36 mouse cellular contexts compared by ENCODE assay signal in genomic region chr13:96458018-96458417, GRCm38 (mm10). TPM values are rescaled to one million over a fixed set of nuclear protein-coding genes. Genes with fewer than 3 reads are reported as not detected.
DNase-seq lines count a peak whose midpoint lies in the region; ATAC-seq and TF ChIP-seq lines count a peak whose summit lies in the region.
"Had no signal": no experiment of that assay in that cellular context is flagged by ENCODE, and none has a peak within 500 bp of the region (broad histone marks: within the 10 kb centered on the region; RNA-seq: fewer than 3 reads in every experiment).

No protein-coding gene starts in this region.

- TF ChIP-seq CTCF in midbrain, postnatal 0 days (IDR thresholded peaks at IDR 0.05), result no peak
- no peak for TF ChIP-seq CTCF in stomach, postnatal 0 days (IDR thresholded peaks at IDR 0.05; ENCODE audit: low read depth)

- H3K27ac ChIP-seq in midbrain, postnatal 0 days (ENCODE audit: low read depth, low read length), result no peak overlapping the region
- no peak overlapping the region for H3K27ac ChIP-seq in midbrain, embryonic 13.5 days
- H3K27ac ChIP-seq in intestine, embryonic 15.5 days, result no peak overlapping the region
- H3K27ac ChIP-seq in stomach, postnatal 0 days (replicated peaks), result no peak overlapping the region; the same call in 1 of the 2 replicates
- H3K27ac ChIP-seq: forebrain, embryonic 12.5 days; gastrocnemius, adult 2 months; heart, adult 2 months; heart, embryonic 13.5 days; layer of hippocampus, adult 2 months; lung, embryonic 15.5 days; midbrain, embryonic 10.5 days; neural tube, embryonic 15.5 days had no signal

- 63% methylated on average over 5 of the region's 5 CpGs for WGBS in midbrain, postnatal 0 days
- 93% methylated on average over 5 of the region's 5 CpGs for WGBS in midbrain, embryonic 13.5 days
- 54% methylated on average over 5 of the region's 5 CpGs for WGBS in intestine, embryonic 15.5 days
- whole genome bisulfite sequencing in stomach, postnatal 0 days, result 54% methylated on average over 5 of the region's 5 CpGs

- H3K9me3 ChIP-seq in midbrain, postnatal 0 days (ENCODE audit: low read length), result no peaks in the 10 kb centered on the region
- no peaks in the 10 kb centered on the region for H3K9me3 ChIP-seq in midbrain, embryonic 13.5 days
- H3K9me3 ChIP-seq in intestine, embryonic 15.5 days, result no peaks in the 10 kb centered on the region
- no peaks in the 10 kb centered on the region for H3K9me3 ChIP-seq in stomach, postnatal 0 days (ENCODE audit: control insufficient read depth, low read length)
- H3K9me3 ChIP-seq: forebrain, embryonic 12.5 days; heart, embryonic 13.5 days; lung, embryonic 15.5 days; midbrain, embryonic 10.5 days; neural tube, embryonic 15.5 days had no signal

- no peaks in the 10 kb centered on the region for H3K36me3 ChIP-seq in midbrain, postnatal 0 days (ENCODE audit: insufficient read depth, low read length)
- H3K36me3 ChIP-seq in midbrain, embryonic 13.5 days, result no peaks in the 10 kb centered on the region
- no peaks in the 10 kb centered on the region for H3K36me3 ChIP-seq in intestine, embryonic 15.5 days
- no peaks in the 10 kb centered on the region for H3K36me3 ChIP-seq in stomach, postnatal 0 days (ENCODE audit: control insufficient read depth, insufficient read depth, low read length)
- H3K36me3 ChIP-seq: forebrain, embryonic 12.5 days; heart, embryonic 13.5 days; lung, embryonic 15.5 days; midbrain, embryonic 10.5 days; neural tube, embryonic 15.5 days had no signal

- no peaks in the 10 kb centered on the region for H3K4me1 ChIP-seq in midbrain, postnatal 0 days (ENCODE audit: insufficient read depth, low read length)
- no peaks in the 10 kb centered on the region for H3K4me1 ChIP-seq in midbrain, embryonic 13.5 days (replicated peaks)
- H3K4me1 ChIP-seq in intestine, embryonic 15.5 days (replicated peaks), result peaks cover 5% of the 10 kb centered on the region; the same call in 1 of the 2 replicates
- no peaks in the 10 kb centered on the region for H3K4me1 ChIP-seq in stomach, postnatal 0 days (replicated peaks; ENCODE audit: control insufficient read depth, insufficient read depth)
- H3K4me1 ChIP-seq: forebrain, embryonic 12.5 days; midbrain, embryonic 10.5 days; neural tube, embryonic 15.5 days had no signal

- intact Hi-C loops in left cerebral cortex, postnatal 4 days (cut with DNase I), result no loop called here

- H3K27me3 ChIP-seq in midbrain, postnatal 0 days (ENCODE audit: insufficient read depth, low read length), result no peaks in the 10 kb centered on the region
- no peaks in the 10 kb centered on the region for H3K27me3 ChIP-seq in midbrain, embryonic 13.5 days
- no peaks in the 10 kb centered on the region for H3K27me3 ChIP-seq in intestine, embryonic 15.5 days (replicated peaks)
- no peaks in the 10 kb centered on the region for H3K27me3 ChIP-seq in stomach, postnatal 0 days (ENCODE audit: control insufficient read depth, insufficient read depth, low read length)
- H3K27me3 ChIP-seq: forebrain, embryonic 12.5 days; heart, embryonic 13.5 days; lung, embryonic 15.5 days; neural tube, embryonic 15.5 days had no signal

- DNase-seq in frontal cortex, postnatal 25 days (ENCODE audit: low spot score in 2 of 2), result no peak
- DNase-seq in midbrain, postnatal 0 days (ENCODE audit: low spot score), result peak; percentile 48
- no peak for DNase-seq in stomach, postnatal 0 days (ENCODE audit: low spot score)
- no peak for DNase-seq in left cerebral cortex, postnatal 4 days
- no peak for DNase-seq in ovary, adult 18-20 months (ENCODE audit: low spot score)
- DNase-seq: adrenal gland, postnatal 14 days; cerebellum, adult 2 months; cerebellum, postnatal 25 days; gastrocnemius, adult 2 months; heart, adult 2 months; heart, postnatal 10 days; kidney, adult 2 months; kidney, postnatal 36 days; right cerebral cortex, postnatal 25 days; thymus, adult 2 months; thymus, postnatal 36 days had no signal

- 0 out of 2 replicates have a peak, but pooled peaks have one; percentile 38 for ATAC-seq in frontal cortex, adult (ENCODE audit: low TSS enrichment)
- 0 out of 2 replicates have a peak, but pooled peaks have one; percentile 56 for ATAC-seq in midbrain, postnatal 0 days (ENCODE audit: low FRiP score)
- no peak for ATAC-seq in midbrain, embryonic 13.5 days
- peak; percentile 81 for ATAC-seq in intestine, embryonic 15.5 days
- peak; percentile 58 for ATAC-seq in stomach, postnatal 0 days (ENCODE audit: low FRiP score, low TSS enrichment)

- TF ChIP-seq EP300 in stomach, postnatal 0 days (optimal IDR thresholded peaks at IDR 0.05), result no peak

- no peak overlapping the region for H3K9ac ChIP-seq in midbrain, postnatal 0 days (replicated peaks; ENCODE audit: low read length, poor library complexity, severe bottlenecking)
- H3K9ac ChIP-seq in midbrain, embryonic 13.5 days (replicated peaks), result no peak overlapping the region
- H3K9ac ChIP-seq in intestine, embryonic 15.5 days, result no peak overlapping the region
- H3K9ac ChIP-seq in stomach, postnatal 0 days (ENCODE audit: low read length), result no peak overlapping the region
- H3K9ac ChIP-seq: forebrain, embryonic 12.5 days; heart, embryonic 13.5 days; lung, embryonic 15.5 days; neural tube, embryonic 15.5 days had no signal

- no peak overlapping the region for H3K4me2 ChIP-seq in midbrain, postnatal 0 days (ENCODE audit: low read depth, low read length, poor library complexity, severe bottlenecking)
- no peak overlapping the region for H3K4me2 ChIP-seq in midbrain, embryonic 13.5 days (replicated peaks)
- H3K4me2 ChIP-seq in intestine, embryonic 15.5 days (replicated peaks), result no peak overlapping the region
- H3K4me2 ChIP-seq in stomach, postnatal 0 days (replicated peaks; ENCODE audit: low read depth), result no peak overlapping the region
- H3K4me2 ChIP-seq: forebrain, embryonic 12.5 days; heart, embryonic 13.5 days; liver, embryonic 11.5 days; lung, embryonic 15.5 days; neural tube, embryonic 15.5 days had no signal

- H3K4me3 ChIP-seq in midbrain, postnatal 0 days (ENCODE audit: low read depth, low read length), result no peak overlapping the region
- H3K4me3 ChIP-seq in midbrain, embryonic 13.5 days (replicated peaks), result no peak overlapping the region
- H3K4me3 ChIP-seq in intestine, embryonic 15.5 days (replicated peaks), result no peak overlapping the region
- no peak overlapping the region for H3K4me3 ChIP-seq in stomach, postnatal 0 days (ENCODE audit: low read depth, low read length)
- H3K4me3 ChIP-seq: forebrain, embryonic 12.5 days; gastrocnemius, adult 2 months; heart, adult 2 months; heart, embryonic 13.5 days; layer of hippocampus, adult 2 months; lung, embryonic 15.5 days; midbrain, embryonic 10.5 days; neural tube, embryonic 15.5 days had no signal

RNA-seq across cellular contexts. Expression of gene Ankdd1b, which starts 13.0 kb away (rescaled TPM):
- total RNA-seq in midbrain, postnatal 0 days (2014; rRNA removed), result 0.22 TPM in 1 of 2 replicates, not detected in the other
- not detected in 2 replicates for polyA plus RNA-seq in midbrain, postnatal 0 days (2015; fragmentation: Nextera tagmentation; extraction: Ambion mirVana)
- not detected in 2 replicates for polyA plus RNA-seq in midbrain, embryonic 13.5 days (2015; fragmentation: Nextera tagmentation; extraction: Ambion mirVana)
- 0.13 and 0.14 TPM in 2 replicates for polyA plus RNA-seq in intestine, embryonic 15.5 days (2015; fragmentation: Nextera tagmentation; extraction: Ambion mirVana)
- 6.8 and 7.1 TPM in 2 replicates for polyA plus RNA-seq in stomach, postnatal 0 days (2015; fragmentation: Nextera tagmentation; extraction: Ambion mirVana)
- not detected for total RNA-seq in left cerebral cortex, postnatal 4 days (2021)
- polyA plus RNA-seq: embryonic facial prominence, embryonic 11.5 days; forebrain, embryonic 12.5 days; kidney, embryonic 16.5 days; liver, embryonic 16.5 days; midbrain, embryonic 10.5 days; neural tube, embryonic 15.5 days had no signal

RNA-seq across cellular contexts. Expression of gene Gm17622, which starts 32.5 kb away (rescaled TPM):
- not detected in 2 replicates for total RNA-seq in midbrain, postnatal 0 days (2014; rRNA removed)
- not detected in 2 replicates for polyA plus RNA-seq in midbrain, postnatal 0 days (2015; fragmentation: Nextera tagmentation; extraction: Ambion mirVana)
- not detected in 2 replicates for polyA plus RNA-seq in midbrain, embryonic 13.5 days (2015; fragmentation: Nextera tagmentation; extraction: Ambion mirVana)
- not detected in 2 replicates for polyA plus RNA-seq in intestine, embryonic 15.5 days (2015; fragmentation: Nextera tagmentation; extraction: Ambion mirVana)
- polyA plus RNA-seq in stomach, postnatal 0 days (2015; fragmentation: Nextera tagmentation; extraction: Ambion mirVana), result not detected in 2 replicates
- not detected for total RNA-seq in left cerebral cortex, postnatal 4 days (2021)
- total RNA-seq: adrenal gland, postnatal 14 days; gastrocnemius, adult 2 months; gastrocnemius, postnatal 4 days; heart, adult 2 months; heart, postnatal 10 days; hematopoietic stem cell, adult 5-6 weeks; layer of hippocampus, adult 2 months; layer of hippocampus, postnatal 14 days; left cerebral cortex, adult 8-10 months; left cerebral cortex, postnatal 36 days; megakaryocyte progenitor cell, adult 5-6 weeks had no signal
- polyA plus RNA-seq: cerebellum, adult 2 months; embryonic facial prominence, embryonic 11.5 days; forebrain, embryonic 12.5 days; frontal cortex, adult 2 months; heart, adult 2 months; heart, embryonic 13.5 days; kidney, adult 2 months; kidney, embryonic 16.5 days; liver, embryonic 11.5 days; liver, embryonic 16.5 days; lung, embryonic 15.5 days; midbrain, embryonic 10.5 days; neural tube, embryonic 15.5 days; thymus, adult 2 months had no signal
